Mouse (Mus musculus) liver, embryonic 14 days (tissue): ENCODE results near the gene Fam198b. TPM values are rescaled to one million over a fixed set of nuclear protein-coding genes. Genes with fewer than 3 reads are reported as not detected.

Experiments
- polyA plus RNA-seq: library from polyadenylated mRNA; depleted of rRNA; stranded (reverse); fragments of >200 nt; gene quantifications from 2 replicates; pipeline ENCODE4 v1.2.3, GENCODE M21; 2012; rRNA removed

Fam198b gene
- 0.79 and 1.1 TPM in 2 replicates for polyA plus RNA-seq

GRCm38 (mm10) chr3:79884305-79884704, at the start of gene Fam198b:
TSS of gene Fam198b (plus strand) at chr3:79884533.

GRCm38 (mm10) chr3:79852654-79853166, 31.6 kb upstream of the Fam198b start, which contains the start of gene Tmem144:
TSS of gene Tmem144 (minus strand) at chr3:79852773.

Other genes starting within 250 kb of the Fam198b start
- gene Rxfp1, start 146.7 kb upstream of the Fam198b start, polyA plus RNA-seq, result under 0.01 and 0.05 TPM in 2 replicates
- gene Tmem144, start 31.8 kb upstream of the Fam198b start, polyA plus RNA-seq, result 0.42 and 0.91 TPM in 2 replicates